Mouse (Mus musculus): ENCODE data around the gene Cfap126. TPM values are rescaled to one million over a fixed set of nuclear protein-coding genes. Genes with fewer than 3 reads are reported as not detected.

Gene Cfap126
- polyA plus RNA-seq, 1 experiment from 2014 or later: 8.8 TPM

DNA sequence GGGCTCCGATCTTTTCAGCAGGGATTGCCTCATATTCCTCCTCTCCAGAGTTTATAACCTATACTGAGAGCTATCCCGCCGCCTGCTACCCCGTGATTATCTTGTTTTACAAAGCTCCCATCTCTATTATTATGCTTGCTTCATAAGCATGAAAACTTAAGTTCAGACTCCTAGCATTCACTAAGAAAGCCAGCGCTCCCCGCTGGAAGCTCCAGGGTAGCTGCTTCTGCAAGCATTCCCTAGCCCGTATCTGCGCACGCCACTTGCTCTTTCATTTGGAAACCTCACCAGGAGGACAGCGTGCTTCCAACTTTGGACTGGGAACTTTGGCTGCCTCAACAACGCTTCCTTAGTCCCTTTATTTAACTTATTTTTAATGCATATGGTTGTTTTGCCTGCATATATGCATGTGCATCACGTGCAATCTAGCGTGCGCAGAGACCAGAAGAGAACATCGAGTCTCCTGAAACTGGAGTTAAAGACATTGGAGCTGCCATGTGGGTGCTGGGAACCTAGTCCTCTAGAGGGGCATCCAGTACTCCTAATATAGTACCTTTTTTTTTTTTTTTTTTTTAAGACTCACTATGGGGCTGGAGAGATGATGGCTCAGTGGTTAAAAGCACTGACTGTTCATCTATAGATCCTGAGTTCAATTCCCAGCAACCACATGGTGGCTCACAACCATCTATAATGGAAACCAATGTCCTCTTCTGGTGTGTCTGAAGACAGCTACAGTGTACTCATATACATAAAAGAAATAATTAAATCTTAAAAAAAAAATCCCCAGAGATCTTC, 1.7 kb upstream of the Cfap126 start:
- H3K9ac ChIP-seq (ENCODE audit: low read length): peak overlapping the region; percentile 62
- H3K27me3 ChIP-seq (replicated peaks; ENCODE audit: control insufficient read depth, insufficient read depth, low read length): no peaks in the 10 kb centered on the region
- no peak overlapping the region; the same call in 1 of the 2 replicates for H3K27ac ChIP-seq (ENCODE audit: low read depth, low read length)
- DNase-seq (ENCODE audit: low spot score): peak; percentile 67
- H3K9me3 ChIP-seq (replicated peaks; ENCODE audit: control insufficient read depth, low read length): no peaks in the 10 kb centered on the region
- ATAC-seq: no peak; the same call in 1 of the 2 replicates
- H3K4me3 ChIP-seq (ENCODE audit: low read depth, low read length): peak overlapping the region; percentile 50
- peaks cover 12% of the 10 kb centered on the region; the same call in 1 of the 2 replicates for H3K4me1 ChIP-seq (ENCODE audit: control insufficient read depth, insufficient read depth, low read length)
- no peaks in the 10 kb centered on the region for H3K36me3 ChIP-seq (ENCODE audit: control insufficient read depth, insufficient read depth, low read length)
- peak overlapping the region; percentile 65 for H3K4me2 ChIP-seq (ENCODE audit: low read length)
- 2% methylated on average over 15 of the region's 15 CpGs for WGBS

DNA sequence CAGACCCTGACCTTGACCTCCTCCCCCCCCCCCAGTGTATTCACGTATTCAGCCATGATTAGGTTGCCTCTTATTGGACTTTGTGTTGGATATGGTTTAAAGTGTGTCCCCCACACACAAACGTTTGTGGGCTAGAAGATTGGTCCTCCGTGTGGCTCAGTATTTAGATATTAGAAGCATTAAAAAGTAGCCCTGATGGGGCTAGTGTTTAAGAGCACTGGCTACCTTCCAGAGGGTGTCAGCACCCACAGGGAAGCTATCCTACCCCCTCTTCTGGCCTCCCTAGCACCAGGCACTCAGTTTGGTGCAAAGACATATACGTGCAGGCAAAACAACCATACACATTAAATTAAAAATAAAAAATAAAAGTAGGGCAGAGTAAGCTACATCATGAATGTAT, 732 bp upstream of the Cfap126 start:
- H3K9me3 ChIP-seq (replicated peaks; ENCODE audit: control insufficient read depth, low read length): no peaks in the 10 kb centered on the region
- DNase-seq (ENCODE audit: low spot score) (no peak), ATAC-seq (no peak)
- H3K4me2 ChIP-seq (ENCODE audit: low read length): no peak overlapping the region
- H3K27ac ChIP-seq (ENCODE audit: low read depth, low read length): no peak overlapping the region
- H3K36me3 ChIP-seq (ENCODE audit: control insufficient read depth, insufficient read depth, low read length): no peaks in the 10 kb centered on the region
- peaks cover 12% of the 10 kb centered on the region; the same call in 1 of the 2 replicates for H3K4me1 ChIP-seq (ENCODE audit: control insufficient read depth, insufficient read depth, low read length)
- 79% methylated on average over 4 of the region's 4 CpGs for WGBS
- H3K9ac ChIP-seq (ENCODE audit: low read length): no peak overlapping the region
- H3K4me3 ChIP-seq (ENCODE audit: low read depth, low read length): no peak overlapping the region
- no peaks in the 10 kb centered on the region for H3K27me3 ChIP-seq (replicated peaks; ENCODE audit: control insufficient read depth, insufficient read depth, low read length)

DNA sequence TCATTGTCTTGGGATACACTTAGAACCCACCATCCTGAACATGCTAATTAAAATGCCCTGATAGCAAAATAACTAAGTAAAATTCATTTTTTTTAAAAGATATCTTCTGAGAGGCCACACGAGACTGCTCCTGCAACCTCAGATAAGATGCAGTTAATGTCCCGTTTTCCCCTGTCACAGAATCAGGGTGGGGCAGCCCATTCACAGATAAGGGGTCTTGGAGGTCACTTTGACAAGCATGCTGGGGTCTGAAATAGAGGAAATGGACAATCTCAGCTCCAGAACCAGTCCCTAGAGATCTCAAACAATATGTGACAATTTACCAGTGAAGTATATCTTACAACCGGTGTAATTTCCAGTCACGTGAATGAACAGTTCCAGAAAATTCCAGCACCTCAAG, 2.6 kb downstream of the Cfap126 start:
- ATAC-seq (no peak), DNase-seq (ENCODE audit: low spot score) (no peak)
- Histone ChIP-seq H3K4me3 (ENCODE audit: low read depth, low read length) (no peak overlapping the region), H3K9ac (ENCODE audit: low read length) (no peak overlapping the region), H3K4me1 (ENCODE audit: control insufficient read depth, insufficient read depth, low read length) (peaks cover 7% of the 10 kb centered on the region; the same call in 1 of the 2 replicates), H3K27me3 (replicated peaks; ENCODE audit: control insufficient read depth, insufficient read depth, low read length) (no peaks in the 10 kb centered on the region), H3K4me2 (ENCODE audit: low read length) (no peak overlapping the region), H3K9me3 (replicated peaks; ENCODE audit: control insufficient read depth, low read length) (no peaks in the 10 kb centered on the region), H3K27ac (ENCODE audit: low read depth, low read length) (no peak overlapping the region), H3K36me3 (ENCODE audit: control insufficient read depth, insufficient read depth, low read length) (no peaks in the 10 kb centered on the region)
- 76% methylated on average over 4 of the region's 4 CpGs for WGBS

DNA sequence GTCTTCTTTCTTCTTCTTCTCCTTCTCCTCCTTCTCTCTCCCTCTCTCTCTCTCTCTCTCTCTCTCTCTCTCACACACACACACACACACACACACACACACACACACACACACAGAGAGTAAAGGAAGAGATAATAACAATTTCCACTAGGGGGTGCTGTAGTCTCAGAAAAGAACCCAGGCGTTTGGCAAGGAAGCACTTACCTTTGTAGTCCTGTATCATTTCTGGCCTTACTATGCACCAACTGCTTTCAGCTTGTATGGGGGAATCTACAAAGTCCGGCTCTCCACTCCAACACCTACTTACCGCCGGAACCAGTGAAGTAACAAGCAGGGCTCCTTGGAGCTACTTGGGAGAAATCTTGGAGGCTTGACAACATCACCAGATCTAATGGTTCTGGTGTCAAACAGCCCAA, 4.6 kb downstream of the Cfap126 start:
- no peak overlapping the region for H3K9ac ChIP-seq (ENCODE audit: low read length)
- H3K27me3 ChIP-seq (replicated peaks; ENCODE audit: control insufficient read depth, insufficient read depth, low read length): no peaks in the 10 kb centered on the region
- H3K36me3 ChIP-seq (ENCODE audit: control insufficient read depth, insufficient read depth, low read length): no peaks in the 10 kb centered on the region
- DNase-seq (ENCODE audit: low spot score) (peak; percentile 90), ATAC-seq (peak; percentile 56)
- H3K27ac ChIP-seq (ENCODE audit: low read depth, low read length): no peak overlapping the region
- WGBS: 9% methylated on average over 4 of the region's 4 CpGs
- H3K9me3 ChIP-seq (replicated peaks; ENCODE audit: control insufficient read depth, low read length): no peaks in the 10 kb centered on the region
- H3K4me3 ChIP-seq (ENCODE audit: low read depth, low read length): no peak overlapping the region
- peaks cover 3% of the 10 kb centered on the region; the same call in 1 of the 2 replicates for H3K4me1 ChIP-seq (ENCODE audit: control insufficient read depth, insufficient read depth, low read length)
- no peak overlapping the region for H3K4me2 ChIP-seq (ENCODE audit: low read length)

DNA sequence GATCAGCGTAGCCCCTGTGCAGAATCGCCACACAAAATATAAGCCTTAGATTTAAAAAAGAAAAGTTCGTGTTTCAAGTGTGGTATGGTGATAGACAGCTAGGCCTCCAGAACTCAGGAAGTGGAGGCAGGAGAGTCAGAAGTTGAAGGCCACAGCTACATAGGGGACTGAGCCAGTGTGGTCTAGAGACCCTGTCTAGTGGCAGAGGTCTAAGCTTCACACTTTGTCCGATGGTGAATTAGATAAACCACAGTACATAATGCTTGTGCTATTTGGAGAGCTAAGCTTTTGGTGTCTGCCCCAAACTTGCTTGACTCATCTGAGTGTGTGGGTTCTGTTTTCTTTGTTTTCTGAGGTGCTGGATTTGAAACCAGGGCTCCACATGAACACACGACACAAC, 5.3 kb downstream of the Cfap126 start:
- no peaks in the 10 kb centered on the region for H3K9me3 ChIP-seq (replicated peaks; ENCODE audit: control insufficient read depth, low read length)
- no peak overlapping the region for H3K4me2 ChIP-seq (ENCODE audit: low read length)
- ATAC-seq: no peak
- no peaks in the 10 kb centered on the region for H3K4me1 ChIP-seq (ENCODE audit: control insufficient read depth, insufficient read depth, low read length)
- no peaks in the 10 kb centered on the region for H3K27me3 ChIP-seq (replicated peaks; ENCODE audit: control insufficient read depth, insufficient read depth, low read length)
- WGBS: 90% methylated on average over 5 of the region's 5 CpGs
- no peak overlapping the region for H3K27ac ChIP-seq (ENCODE audit: low read depth, low read length)
- no peak overlapping the region for H3K9ac ChIP-seq (ENCODE audit: low read length)
- no peak for DNase-seq (ENCODE audit: low spot score)
- H3K4me3 ChIP-seq (ENCODE audit: low read depth, low read length): no peak overlapping the region
- H3K36me3 ChIP-seq (ENCODE audit: control insufficient read depth, insufficient read depth, low read length): no peaks in the 10 kb centered on the region

DNA sequence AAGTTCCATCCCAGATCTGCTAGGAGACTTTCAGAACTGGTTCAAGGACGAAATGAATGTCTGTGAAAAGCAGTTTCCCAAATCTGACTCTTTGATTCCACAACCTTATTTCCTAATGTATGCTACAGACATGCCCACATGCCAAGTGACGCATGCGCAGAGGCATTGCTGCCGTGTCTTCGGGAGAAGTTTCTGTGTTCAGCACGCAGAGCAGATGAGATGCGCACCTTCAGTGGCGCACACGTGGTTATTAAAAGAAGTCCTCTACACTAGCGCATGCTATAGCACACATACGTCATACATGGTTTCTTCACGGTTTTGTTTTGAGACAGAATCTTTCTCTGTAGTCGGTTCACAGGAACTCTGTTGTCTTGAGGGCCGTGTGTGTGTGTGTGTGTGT, 5.7 kb downstream of the Cfap126 start:
- no peak overlapping the region for H3K4me2 ChIP-seq (ENCODE audit: low read length)
- no peak overlapping the region for H3K27ac ChIP-seq (ENCODE audit: low read depth, low read length)
- no peak for DNase-seq (ENCODE audit: low spot score)
- H3K36me3 ChIP-seq (ENCODE audit: control insufficient read depth, insufficient read depth, low read length): no peaks in the 10 kb centered on the region
- no peak overlapping the region for H3K4me3 ChIP-seq (ENCODE audit: low read depth, low read length)
- ATAC-seq: no peak
- H3K27me3 ChIP-seq (replicated peaks; ENCODE audit: control insufficient read depth, insufficient read depth, low read length): no peaks in the 10 kb centered on the region
- 88% methylated on average over 14 of the region's 14 CpGs for WGBS
- no peaks in the 10 kb centered on the region for H3K4me1 ChIP-seq (ENCODE audit: control insufficient read depth, insufficient read depth, low read length)
- H3K9me3 ChIP-seq (replicated peaks; ENCODE audit: control insufficient read depth, low read length): no peaks in the 10 kb centered on the region
- H3K9ac ChIP-seq (ENCODE audit: low read length): no peak overlapping the region

- H3K9me3 ChIP-seq (replicated peaks; ENCODE audit: control insufficient read depth, low read length): no peaks in the 10 kb centered on the region
- H3K9ac ChIP-seq (ENCODE audit: low read length): no peak overlapping the region
- H3K4me3 ChIP-seq (ENCODE audit: low read depth, low read length): no peak overlapping the region
- 72% methylated on average over 3 of the region's 3 CpGs for WGBS
- H3K4me1 ChIP-seq (ENCODE audit: control insufficient read depth, insufficient read depth, low read length): no peaks in the 10 kb centered on the region
- H3K27ac ChIP-seq (ENCODE audit: low read depth, low read length): no peak overlapping the region
- H3K4me2 ChIP-seq (ENCODE audit: low read length): no peak overlapping the region
- H3K27me3 ChIP-seq (replicated peaks; ENCODE audit: control insufficient read depth, insufficient read depth, low read length): no peaks in the 10 kb centered on the region
- no peak for ATAC-seq
- DNase-seq (ENCODE audit: low spot score): no peak
- H3K36me3 ChIP-seq (ENCODE audit: control insufficient read depth, insufficient read depth, low read length): no peaks in the 10 kb centered on the region
Observed at GRCm38 (mm10) chr1:171120893-171121292, 7.2 kb downstream of the Cfap126 start.

GRCm38 (mm10) chr1:171121839-171122238, 8.1 kb downstream of the Cfap126 start:
- H3K27me3 ChIP-seq (replicated peaks; ENCODE audit: control insufficient read depth, insufficient read depth, low read length): no peaks in the 10 kb centered on the region
- no peak for ATAC-seq
- H3K4me1 ChIP-seq (ENCODE audit: control insufficient read depth, insufficient read depth, low read length): no peaks in the 10 kb centered on the region
- 45% methylated on average over 5 of the region's 5 CpGs for WGBS
- no peak overlapping the region for H3K4me2 ChIP-seq (ENCODE audit: low read length)
- no peak overlapping the region for H3K27ac ChIP-seq (ENCODE audit: low read depth, low read length)
- no peak overlapping the region for H3K4me3 ChIP-seq (ENCODE audit: low read depth, low read length)
- DNase-seq (ENCODE audit: low spot score): no peak
- no peaks in the 10 kb centered on the region for H3K36me3 ChIP-seq (ENCODE audit: control insufficient read depth, insufficient read depth, low read length)
- no peak overlapping the region for H3K9ac ChIP-seq (ENCODE audit: low read length)
- no peaks in the 10 kb centered on the region for H3K9me3 ChIP-seq (replicated peaks; ENCODE audit: control insufficient read depth, low read length)

DNA sequence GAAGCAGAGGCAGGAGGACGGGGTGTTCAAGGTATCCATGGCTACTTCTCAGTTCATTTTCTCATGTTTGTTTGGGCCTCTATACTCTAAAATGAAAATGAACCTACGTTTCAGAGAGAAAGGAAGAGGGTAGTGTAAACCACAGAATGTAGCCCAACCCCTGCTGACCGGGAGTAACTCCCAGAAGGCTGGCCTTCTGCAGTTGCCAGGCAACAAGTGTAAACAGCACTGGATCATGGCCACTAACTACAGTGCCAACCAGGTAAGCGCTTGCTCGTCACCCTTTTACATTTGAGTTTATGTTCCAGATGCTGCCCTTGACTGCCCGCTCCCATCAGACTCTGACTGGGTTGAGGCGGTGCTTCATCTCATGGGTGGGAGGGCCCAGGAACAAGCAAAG, 9.2 kb downstream of the Cfap126 start:
- 37% methylated on average over 7 of the region's 7 CpGs for WGBS
- Histone ChIP-seq H3K4me1 (ENCODE audit: control insufficient read depth, insufficient read depth, low read length) (no peaks in the 10 kb centered on the region), H3K9ac (ENCODE audit: low read length) (no peak overlapping the region), H3K4me3 (ENCODE audit: low read depth, low read length) (no peak overlapping the region), H3K9me3 (replicated peaks; ENCODE audit: control insufficient read depth, low read length) (no peaks in the 10 kb centered on the region), H3K27ac (ENCODE audit: low read depth, low read length) (no peak overlapping the region), H3K4me2 (ENCODE audit: low read length) (no peak overlapping the region), H3K27me3 (replicated peaks; ENCODE audit: control insufficient read depth, insufficient read depth, low read length) (no peaks in the 10 kb centered on the region), H3K36me3 (ENCODE audit: control insufficient read depth, insufficient read depth, low read length) (peaks cover 4% of the 10 kb centered on the region; the same call in 1 of the 2 replicates)
- DNase-seq (ENCODE audit: low spot score) (no peak), ATAC-seq (no peak)
